Mouse (Mus musculus): ENCODE data around the gene Unc79.

DNA sequence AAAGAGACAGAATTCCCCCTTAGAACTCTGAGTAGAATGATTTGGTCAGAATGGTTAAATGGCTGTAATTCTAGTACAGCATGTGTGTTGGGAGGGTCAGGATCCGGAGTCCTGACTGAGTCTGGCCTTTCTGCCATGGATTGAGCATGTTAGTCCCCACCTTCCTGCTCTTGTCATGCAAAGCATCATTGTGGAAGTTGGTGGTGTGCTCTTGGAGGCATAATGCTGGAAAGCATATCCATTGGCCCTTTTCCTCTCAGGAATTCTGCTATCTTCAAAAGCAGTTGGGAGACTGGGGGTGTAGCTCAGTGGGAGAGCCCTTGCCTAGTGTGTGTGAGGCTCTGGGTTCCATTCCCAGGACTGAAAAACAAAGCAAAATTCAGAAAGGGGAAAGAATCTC, 175.2 kb downstream of the Unc79 start:
- no peak for TF ChIP-seq CTCF (IDR thresholded peaks at IDR 0.05)
- no peak for TF ChIP-seq EP300 (IDR thresholded peaks at IDR 0.05)
